Mouse (Mus musculus) lung, postnatal 0 days (tissue): ENCODE results near the gene Mgst3.

ENCODE experiments used
- CTCF ChIP-seq: IDR thresholded peaks from 2 replicates; pipeline ENCODE4 v1.5.1; 2016; ENCODE audit warnings: antibody characterized with exemption, mild to moderate bottlenecking
- EP300 ChIP-seq: IDR thresholded peaks from 2 replicates; pipeline ENCODE4 v1.6.1; 2016; ENCODE audit warnings: antibody characterized with exemption, mild to moderate bottlenecking, control low read depth

GRCm38 (mm10) chr1:167339177-167339781, 54.4 kb downstream of the Mgst3 start:
- TF ChIP-seq CTCF = no peak
- TF ChIP-seq EP300 = no peak
